Mouse (Mus musculus): ENCODE measurements around the gene Heyl. TPM values are rescaled to one million over a fixed set of nuclear protein-coding genes. Genes with fewer than 3 reads are reported as not detected.

Gene Heyl
- polyA plus RNA-seq (2012; ENCODE audit: low replicate concordance) = 0.21 and 0.34 TPM in 2 replicates

GRCm38 (mm10) chr4:123233492-123234084 lies at the start of gene Heyl:
TSS of gene Heyl (plus strand) at chr4:123233556.

GRCm38 (mm10) chr4:123201186-123202093 lies 31.9 kb upstream of the Heyl start, which contains the start of gene Nt5c1a:
TSS of gene Nt5c1a (plus strand) at chr4:123201504.

GRCm38 (mm10) chr4:123261721-123262401 lies 28.5 kb downstream of the Heyl start, which contains the start of gene Pabpc4:
TSS of gene Pabpc4 (plus strand) at chr4:123262351.

Other genes with a start within 250 kb of the Heyl start
- gene Mycl, start 237.9 kb upstream of the Heyl start, polyA plus RNA-seq (2012; ENCODE audit: low replicate concordance) = 15.7 and 16.1 TPM in 2 replicates
- gene Trit1, start 217.0 kb upstream of the Heyl start, polyA plus RNA-seq (2012; ENCODE audit: low replicate concordance) = 0.92 and 3.6 TPM in 2 replicates
- 0.09 TPM in 1 of 2 replicates, not detected in the other for gene Bmp8b, start 128.4 kb upstream of the Heyl start, polyA plus RNA-seq (2012; ENCODE audit: low replicate concordance)
- not detected in 2 replicates for gene Oxct2b, start 117.3 kb upstream of the Heyl start, polyA plus RNA-seq (2012; ENCODE audit: low replicate concordance)
- 2.3 and 10.4 TPM in 2 replicates for gene Ppie, start 93.6 kb upstream of the Heyl start, polyA plus RNA-seq (2012; ENCODE audit: low replicate concordance)
- gene Hpcal4, start 50.3 kb upstream of the Heyl start, polyA plus RNA-seq (2012; ENCODE audit: low replicate concordance) = not detected in 2 replicates
- not detected in 2 replicates for gene Nt5c1a, start 32.1 kb upstream of the Heyl start, polyA plus RNA-seq (2012; ENCODE audit: low replicate concordance)
- 348 and 432 TPM in 2 replicates for gene Pabpc4, start 28.8 kb downstream of the Heyl start, polyA plus RNA-seq (2012; ENCODE audit: low replicate concordance)
- gene Oxct2a, start 90.1 kb downstream of the Heyl start, polyA plus RNA-seq (2012; ENCODE audit: low replicate concordance) = 0.08 TPM in 1 of 2 replicates, not detected in the other
- gene Bmp8a, start 109.7 kb downstream of the Heyl start, polyA plus RNA-seq (2012; ENCODE audit: low replicate concordance) = 0.42 and 0.84 TPM in 2 replicates

Data from hematopoietic multipotent progenitor cell, adult 10-12 weeks (in vitro differentiated cells).